Mouse (Mus musculus) midbrain, postnatal 0 days (tissue): ENCODE measurements around the gene Rhcg. TPM values are rescaled to one million over a fixed set of nuclear protein-coding genes. Genes with fewer than 3 reads are reported as not detected.

ENCODE experiments used
- ATAC-seq: fragments of 200-750 bp; cut with Nextera tagmentation; 2 replicates; pipeline ENCODE4 v1.8.0; 2017; ENCODE audit warnings: moderate number of reproducible peaks, mild to moderate bottlenecking, moderate TSS enrichment, moderate library complexity; ENCODE audit not compliant: low FRiP score
- DNase-seq: peaks from one replicate; pipeline ENCODE4 v3.0.0-alpha.2; 2015; ENCODE audit warnings: low spot score
- H3K27ac ChIP-seq: fragments of 300-500 bp; sonication (generic); 2 replicates; pipeline ENCODE4 v1.5.1; 2014; ENCODE audit warnings: low read depth, mild to moderate bottlenecking, low read length, mixed read lengths
- H3K27me3 ChIP-seq: fragments of 300-500 bp; sonication (generic); 2 replicates; pipeline ENCODE4 v1.6.1; 2014; ENCODE audit warnings: low read length, control low read depth, mixed read lengths; ENCODE audit not compliant: insufficient read depth
- H3K36me3 ChIP-seq: fragments of 300-500 bp; sonication (generic); 2 replicates; pipeline ENCODE4 v1.6.1; 2014; ENCODE audit warnings: low read length, control low read depth, mixed read lengths; ENCODE audit not compliant: insufficient read depth
- H3K4me1 ChIP-seq: fragments of 300-500 bp; sonication (generic); 2 replicates; pipeline ENCODE4 v1.6.1; 2014; ENCODE audit warnings: mild to moderate bottlenecking, control low read depth, antibody characterized with exemption, low read length, mixed read lengths; ENCODE audit not compliant: insufficient read depth
- H3K4me2 ChIP-seq: fragments of 300-500 bp; sonication (generic); 2 replicates; pipeline ENCODE4 v1.6.1; 2014; ENCODE audit warnings: low read depth, mild to moderate bottlenecking, low read length, mixed read lengths; ENCODE audit not compliant: poor library complexity, severe bottlenecking
- H3K4me3 ChIP-seq: fragments of 300-500 bp; sonication (generic); 2 replicates; pipeline ENCODE4 v1.5.1; 2014; ENCODE audit warnings: low read depth, mild to moderate bottlenecking, low read length, moderate library complexity
- H3K9ac ChIP-seq: fragments of 300-500 bp; sonication (generic); replicated peaks from 2 replicates; pipeline ENCODE4 v1.6.1; 2014; ENCODE audit warnings: mild to moderate bottlenecking, low read length, moderate library complexity, mixed read lengths; ENCODE audit not compliant: poor library complexity, severe bottlenecking
- H3K9me3 ChIP-seq: fragments of 300-500 bp; sonication (generic); 2 replicates; pipeline ENCODE4 v1.6.1; 2016; ENCODE audit warnings: low read length, control low read depth
- CTCF ChIP-seq: IDR thresholded peaks from 2 replicates; pipeline ENCODE4 v1.5.1; 2016; ENCODE audit warnings: antibody characterized with exemption, mild to moderate bottlenecking
- WGBS: fragments of 180-500 bp; shearing (Covaris S2); extraction: QIAGEN DNeasy Blood & Tissue Kit; methylation state at CpG from one replicate; pipeline ENCODE4 v1.1.7; 2014; 5-methylcytosine and 5-hydroxymethylcytosine counted together
- polyA plus RNA-seq: library from polyadenylated mRNA; unstranded; fragments of >200 nt; fragmentation: Nextera tagmentation; extraction: Ambion mirVana; gene quantifications from 2 replicates; pipeline ENCODE4 v1.2.1, GENCODE M21; 2015
- total RNA-seq: library from RNA; depleted of rRNA; stranded (reverse); fragments of >200 nt; gene quantifications from 2 replicates; pipeline ENCODE4 v1.2.3, GENCODE M21; 2014

Rhcg gene
- total and polyA plus RNA-seq, 2 experiments from 2014 or later: 2.2 to 4.8 TPM

GRCm38 (mm10) chr7:79626170-79626569 lies 8.7 kb upstream of the Rhcg start:
- Histone ChIP-seq H3K4me1 (no peaks in the 10 kb centered on the region), H3K4me3 (no peak overlapping the region), H3K9me3 (no peaks in the 10 kb centered on the region), H3K27me3 (no peaks in the 10 kb centered on the region), H3K9ac (no peak overlapping the region), H3K4me2 (no peak overlapping the region), H3K36me3 (no peaks in the 10 kb centered on the region), H3K27ac (no peak overlapping the region)
- DNase-seq (no peak), ATAC-seq (no peak)
- 65% methylated on average over 5 of the region's 5 CpGs for WGBS
- no peak for TF ChIP-seq CTCF

- ATAC-seq: no peak
- Histone ChIP-seq H3K36me3 (no peaks in the 10 kb centered on the region), H3K27me3 (peaks cover 3% of the 10 kb centered on the region; the same call in 1 of the 2 replicates), H3K4me2 (no peak overlapping the region), H3K9me3 (no peaks in the 10 kb centered on the region), H3K4me3 (no peak overlapping the region), H3K4me1 (no peaks in the 10 kb centered on the region), H3K27ac (no peak overlapping the region), H3K9ac (no peak overlapping the region)
- TF ChIP-seq CTCF: no peak
- WGBS: 80% methylated on average over 8 of the region's 8 CpGs
- DNase-seq: no peak
Observed at GRCm38 (mm10) chr7:79623086-79623485, 5.6 kb upstream of the Rhcg start.

GRCm38 (mm10) chr7:79619493-79619892 lies 2.0 kb upstream of the Rhcg start:
- no peak overlapping the region for H3K4me3 ChIP-seq
- ATAC-seq (no peak), DNase-seq (no peak)
- H3K4me1 ChIP-seq: no peaks in the 10 kb centered on the region
- H3K9me3 ChIP-seq: no peaks in the 10 kb centered on the region
- no peak overlapping the region for H3K9ac ChIP-seq
- H3K4me2 ChIP-seq: no peak overlapping the region
- no peak overlapping the region for H3K27ac ChIP-seq
- H3K36me3 ChIP-seq: no peaks in the 10 kb centered on the region
- peak; percentile 34 for TF ChIP-seq CTCF
- WGBS: 62% methylated on average over 4 of the region's 4 CpGs
- peaks cover 26% of the 10 kb centered on the region for H3K27me3 ChIP-seq

- H3K4me1 ChIP-seq: no peaks in the 10 kb centered on the region
- no peak for TF ChIP-seq CTCF
- no peak for DNase-seq
- H3K9me3 ChIP-seq: no peaks in the 10 kb centered on the region
- H3K27ac ChIP-seq: no peak overlapping the region
- WGBS: 48% methylated on average over 1 of the region's 1 CpGs
- ATAC-seq: no peak
- peaks cover 26% of the 10 kb centered on the region for H3K27me3 ChIP-seq
- no peaks in the 10 kb centered on the region for H3K36me3 ChIP-seq
- H3K4me3 ChIP-seq: no peak overlapping the region
- H3K9ac ChIP-seq: no peak overlapping the region
- H3K4me2 ChIP-seq: no peak overlapping the region
Observed at GRCm38 (mm10) chr7:79615941-79616340, 1.5 kb downstream of the Rhcg start.

- ATAC-seq (no peak), DNase-seq (no peak)
- 85% methylated on average over 4 of the region's 4 CpGs for WGBS
- Histone ChIP-seq H3K9ac (no peak overlapping the region), H3K9me3 (no peaks in the 10 kb centered on the region), H3K27me3 (peaks cover 26% of the 10 kb centered on the region), H3K4me3 (no peak overlapping the region), H3K36me3 (no peaks in the 10 kb centered on the region), H3K4me2 (no peak overlapping the region), H3K4me1 (no peaks in the 10 kb centered on the region), H3K27ac (no peak overlapping the region)
- no peak for TF ChIP-seq CTCF
Observed at GRCm38 (mm10) chr7:79615008-79615407, 2.4 kb downstream of the Rhcg start.

GRCm38 (mm10) chr7:79613314-79613713 lies 4.1 kb downstream of the Rhcg start:
- Histone ChIP-seq H3K27ac (no peak overlapping the region), H3K9me3 (no peaks in the 10 kb centered on the region), H3K27me3 (peaks cover 25% of the 10 kb centered on the region), H3K36me3 (no peaks in the 10 kb centered on the region), H3K4me1 (no peaks in the 10 kb centered on the region), H3K4me3 (no peak overlapping the region), H3K9ac (no peak overlapping the region), H3K4me2 (no peak overlapping the region)
- DNase-seq (no peak), ATAC-seq (no peak)
- WGBS: 63% methylated on average over 11 of the region's 11 CpGs
- peak; percentile 35; the same call in 1 of the 2 replicates for TF ChIP-seq CTCF
